Mouse (Mus musculus): ENCODE data around the gene Rpl36al. TPM values are rescaled to one million over a fixed set of nuclear protein-coding genes. Genes with fewer than 3 reads are reported as not detected.

Gene Rpl36al
- polyA plus RNA-seq, 1 experiment = not detected

DNA sequence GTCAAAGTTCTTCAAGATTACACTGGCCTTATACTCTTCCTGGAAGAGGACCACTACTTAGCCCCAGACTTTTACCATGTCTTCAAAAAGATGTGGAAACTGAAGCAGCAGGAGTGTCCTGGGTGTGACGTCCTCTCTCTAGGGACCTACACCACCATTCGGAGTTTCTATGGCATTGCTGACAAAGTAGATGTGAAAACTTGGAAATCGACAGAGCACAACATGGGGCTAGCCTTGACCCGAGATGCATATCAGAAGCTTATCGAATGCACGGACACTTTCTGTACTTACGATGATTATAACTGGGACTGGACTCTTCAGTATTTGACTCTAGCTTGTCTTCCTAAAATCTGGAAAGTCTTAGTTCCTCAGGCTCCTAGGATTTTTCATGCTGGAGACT, 1.5 kb upstream of the Rpl36al start:
- 68% methylated on average over 7 of the region's 7 CpGs for WGBS
- no peak overlapping the region for H3K27ac ChIP-seq (ENCODE audit: insufficient read depth, low read depth, low read length)
- 0 out of 2 replicates have a peak, but pooled peaks cover 4% of the 10 kb centered on the region for H3K4me1 ChIP-seq (ENCODE audit: control insufficient read depth, insufficient read depth, low read length)
- TF ChIP-seq POLR2A (IDR thresholded peaks at IDR 0.05; ENCODE audit: insufficient read depth, low read depth, low read length) = no peak
- TF ChIP-seq CTCF (IDR thresholded peaks at IDR 0.05; ENCODE audit: insufficient read depth, low read depth, low read length) = no peak
- no peak overlapping the region for H3K4me3 ChIP-seq (ENCODE audit: insufficient read depth, low read depth, low read length)

DNA sequence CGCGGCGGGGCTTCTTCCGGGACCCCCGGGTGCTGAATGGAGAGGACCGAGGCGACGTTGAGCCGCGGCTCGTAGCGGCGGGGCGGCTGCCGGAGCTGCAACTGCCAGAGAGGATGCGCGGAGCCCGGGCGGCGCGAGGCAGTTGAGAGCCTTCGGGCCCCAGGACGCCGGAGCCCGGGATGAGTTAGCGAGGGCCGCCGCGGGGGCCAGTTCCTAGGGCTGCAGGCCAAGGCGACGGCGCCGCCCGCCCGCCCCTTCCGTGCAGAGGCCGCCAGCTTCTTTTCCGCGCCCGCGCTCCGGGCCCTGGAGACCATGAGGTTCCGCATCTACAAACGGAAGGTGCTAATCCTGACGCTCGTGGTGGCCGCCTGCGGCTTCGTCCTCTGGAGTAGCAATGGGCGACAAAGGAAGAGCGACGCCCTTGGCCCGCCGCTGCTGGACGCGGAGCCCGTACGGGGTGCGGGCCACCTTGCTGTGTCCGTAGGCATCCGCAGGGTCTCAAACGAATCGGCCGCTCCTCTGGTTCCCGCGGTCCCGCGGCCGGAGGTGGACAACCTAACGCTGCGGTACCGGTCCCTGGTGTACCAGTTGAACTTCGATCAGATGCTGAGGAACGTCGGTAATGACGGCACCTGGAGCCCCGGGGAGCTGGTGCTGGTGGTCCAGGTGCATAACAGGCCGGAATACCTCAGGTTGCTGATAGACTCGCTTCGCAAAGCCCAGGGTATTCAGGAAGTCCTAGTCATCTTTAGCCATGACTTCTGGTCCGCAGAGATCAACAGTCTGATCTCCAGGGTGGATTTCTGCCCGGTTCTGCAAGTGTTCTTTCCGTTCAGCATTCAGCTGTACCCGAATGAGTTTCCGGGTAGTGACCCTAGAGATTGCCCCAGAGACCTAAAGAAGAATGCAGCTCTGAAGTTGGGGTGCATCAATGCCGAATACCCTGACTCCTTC, 736 bp upstream of the Rpl36al start:
- TF ChIP-seq POLR2A (IDR thresholded peaks at IDR 0.05; ENCODE audit: insufficient read depth, low read depth, low read length) = no peak
- under 1% methylated on average over 86 of the region's 86 CpGs for WGBS

DNA sequence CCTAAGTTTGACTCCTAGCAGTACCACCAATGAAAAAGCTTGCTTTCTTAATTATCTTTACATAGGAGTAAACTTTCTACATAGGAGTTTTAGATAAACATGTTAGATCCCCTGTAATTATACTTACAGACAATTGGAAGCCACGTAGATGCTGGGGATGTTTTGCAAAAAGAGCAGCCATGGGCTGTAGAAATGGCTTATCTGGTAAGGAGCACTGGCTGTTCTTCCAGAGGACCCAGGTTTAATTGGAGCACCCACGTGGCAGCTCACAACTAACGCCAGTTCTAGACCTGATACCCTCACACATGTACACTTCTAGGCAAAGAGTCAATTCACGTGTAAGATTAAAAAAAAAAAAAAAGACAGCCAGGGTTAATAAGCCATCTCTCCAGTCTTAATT, 2.1 kb downstream of the Rpl36al start:
- 0 out of 2 replicates have a peak, but pooled peaks cover 4% of the 10 kb centered on the region for H3K4me1 ChIP-seq (ENCODE audit: control insufficient read depth, insufficient read depth, low read length)
- WGBS = 81% methylated on average over 4 of the region's 4 CpGs
- no peak overlapping the region for H3K4me3 ChIP-seq (ENCODE audit: insufficient read depth, low read depth, low read length)
- TF ChIP-seq CTCF (IDR thresholded peaks at IDR 0.05; ENCODE audit: insufficient read depth, low read depth, low read length) = no peak
- no peak for TF ChIP-seq POLR2A (IDR thresholded peaks at IDR 0.05; ENCODE audit: insufficient read depth, low read depth, low read length)
- no peak overlapping the region for H3K27ac ChIP-seq (ENCODE audit: insufficient read depth, low read depth, low read length)

More for the DNA sequence above, 736 bp upstream of the Rpl36al start:
- Histone ChIP-seq H3K4me3 (ENCODE audit: insufficient read depth, low read depth, low read length) (peak overlapping the region; percentile 76), H3K27ac (ENCODE audit: insufficient read depth, low read depth, low read length) (peak overlapping the region; percentile 57; the same call in 1 of the 2 replicates), H3K4me1 (ENCODE audit: control insufficient read depth, insufficient read depth, low read length) (0 out of 2 replicates have a peak, but pooled peaks cover 4% of the 10 kb centered on the region)

- 75% methylated on average over 12 of the region's 12 CpGs for WGBS
- H3K27ac ChIP-seq (ENCODE audit: insufficient read depth, low read depth, low read length) = no peak overlapping the region
These were observed 4.5 kb downstream of the Rpl36al start for GRCm38 (mm10) chr12:69179371-69179770.

GRCm38 (mm10) chr12:69177526-69177925, 6.4 kb downstream of the Rpl36al start:
- no peak overlapping the region for H3K27ac ChIP-seq (ENCODE audit: insufficient read depth, low read depth, low read length)
- no peak overlapping the region for H3K4me3 ChIP-seq (ENCODE audit: insufficient read depth, low read depth, low read length)
- 31% methylated on average over 3 of the region's 3 CpGs for WGBS
- H3K4me1 ChIP-seq (ENCODE audit: control insufficient read depth, insufficient read depth, low read length) = no peaks in the 10 kb centered on the region
- TF ChIP-seq CTCF (IDR thresholded peaks at IDR 0.05; ENCODE audit: insufficient read depth, low read depth, low read length) (no peak), POLR2A (IDR thresholded peaks at IDR 0.05; ENCODE audit: insufficient read depth, low read depth, low read length) (no peak)

More at GRCm38 (mm10) chr12:69179371-69179770, 4.5 kb downstream of the Rpl36al start:
- no peaks in the 10 kb centered on the region for H3K4me1 ChIP-seq (ENCODE audit: control insufficient read depth, insufficient read depth, low read length)
- H3K4me3 ChIP-seq (ENCODE audit: insufficient read depth, low read depth, low read length) = no peak overlapping the region
- no peak for TF ChIP-seq POLR2A (IDR thresholded peaks at IDR 0.05; ENCODE audit: insufficient read depth, low read depth, low read length)
- TF ChIP-seq CTCF (IDR thresholded peaks at IDR 0.05; ENCODE audit: insufficient read depth, low read depth, low read length) = no peak

- no peak overlapping the region for H3K27ac ChIP-seq (ENCODE audit: insufficient read depth, low read depth, low read length)
- WGBS = 94% methylated on average over 3 of the region's 3 CpGs
- no peak overlapping the region for H3K4me3 ChIP-seq (ENCODE audit: insufficient read depth, low read depth, low read length)
- no peak for TF ChIP-seq CTCF (IDR thresholded peaks at IDR 0.05; ENCODE audit: insufficient read depth, low read depth, low read length)
- no peak for TF ChIP-seq POLR2A (IDR thresholded peaks at IDR 0.05; ENCODE audit: insufficient read depth, low read depth, low read length)
- no peaks in the 10 kb centered on the region for H3K4me1 ChIP-seq (ENCODE audit: control insufficient read depth, insufficient read depth, low read length)
These were observed 7.9 kb downstream of the Rpl36al start for GRCm38 (mm10) chr12:69175975-69176374.

- H3K27ac ChIP-seq (ENCODE audit: insufficient read depth, low read depth, low read length) = no peak overlapping the region
- no peak overlapping the region for H3K4me3 ChIP-seq (ENCODE audit: insufficient read depth, low read depth, low read length)
- H3K4me1 ChIP-seq (ENCODE audit: control insufficient read depth, insufficient read depth, low read length) = peaks cover 3% of the 10 kb centered on the region
- 93% methylated on average over 2 of the region's 2 CpGs for WGBS
- TF ChIP-seq POLR2A (IDR thresholded peaks at IDR 0.05; ENCODE audit: insufficient read depth, low read depth, low read length) (no peak), CTCF (IDR thresholded peaks at IDR 0.05; ENCODE audit: insufficient read depth, low read depth, low read length) (no peak)
These were observed 12.6 kb downstream of the Rpl36al start for GRCm38 (mm10) chr12:69171307-69171706.

- H3K4me3 ChIP-seq (ENCODE audit: insufficient read depth, low read depth, low read length) = peak within 1 kb of the TSS; percentile 69
- peaks cover 3% of the 10 kb centered on the region for H3K4me1 ChIP-seq (ENCODE audit: control insufficient read depth, insufficient read depth, low read length)
- TF ChIP-seq CTCF (IDR thresholded peaks at IDR 0.05; ENCODE audit: insufficient read depth, low read depth, low read length) (no peak), POLR2A (IDR thresholded peaks at IDR 0.05; ENCODE audit: insufficient read depth, low read depth, low read length) (no peak)
- under 1% methylated on average over 40 of the region's 40 CpGs for WGBS
- H3K27ac ChIP-seq (ENCODE audit: insufficient read depth, low read depth, low read length) = peak within 1 kb of the TSS; percentile 89
These were observed 15.3 kb downstream of the Rpl36al start, which contains the start of gene Lrr1 for GRCm38 (mm10) chr12:69168461-69169106. Gene Lrr1 (plus strand): TSS chr12:69168814.

Data from olfactory bulb, adult 2 months (tissue).